Mouse (Mus musculus) small intestine, adult 2 months (tissue): ENCODE measurements around the gene Alk.

Experiments used
- CTCF ChIP-seq: fragments of 200-500 bp; IDR thresholded peaks from 2 replicates; pipeline ENCODE4 v1.5.1; 2012; ENCODE audit warnings: low read depth, mild to moderate bottlenecking, control low read depth, inconsistent platforms, low read length, moderate library complexity, mixed read lengths; ENCODE audit not compliant: insufficient replicate concordance, insufficient read length; ENCODE audit errors: extremely low read depth
- POLR2A ChIP-seq: fragments of 200-500 bp; IDR thresholded peaks from 2 replicates; pipeline ENCODE4 v1.6.1; 2012; ENCODE audit warnings: low read depth, mild to moderate bottlenecking, control low read depth, inconsistent platforms, low read length, moderate library complexity

DNA sequence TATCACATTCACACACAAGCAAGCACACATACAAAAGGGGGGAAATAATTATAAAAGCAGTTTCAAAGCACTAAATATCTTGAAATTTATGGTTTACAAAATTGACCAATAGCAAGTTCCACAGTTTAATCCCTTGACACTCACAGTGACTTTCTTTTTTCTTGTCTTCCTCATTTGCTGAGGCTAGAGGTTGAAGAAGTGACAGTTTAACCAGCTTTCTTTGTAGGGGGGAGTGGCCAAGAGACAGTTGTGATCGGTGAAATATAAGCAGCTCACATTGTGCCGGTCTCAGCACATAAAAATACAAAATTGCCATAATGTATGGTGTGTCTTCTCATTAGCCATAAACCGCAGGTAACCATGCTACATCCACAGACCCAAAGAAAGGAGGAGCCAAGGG is 385.6 kb downstream of the Alk start:
- TF ChIP-seq CTCF = no peak
- TF ChIP-seq POLR2A = no peak
